Mouse (Mus musculus): ENCODE measurements at regions not wholly inside any gene's neighbourhood (a gene's known extent, or its start where the extent isn't known, plus 50 kb on each side); places are given as distances from the start of the nearest gene placed in this dataset.

- H3K36me3 ChIP-seq, result no peaks in the 10 kb centered on the region
- WGBS, result 93% methylated on average over 1 of the region's 1 CpGs
- no peaks in the 10 kb centered on the region for H3K27me3 ChIP-seq
- H3K27ac ChIP-seq, result no peak overlapping the region
- H3K9ac ChIP-seq, result no peak overlapping the region
- H3K9me3 ChIP-seq, result no peaks in the 10 kb centered on the region
- H3K4me3 ChIP-seq, result no peak overlapping the region
- ATAC-seq (ENCODE audit: insufficient number of reproducible peaks, insufficient read depth, low FRiP score, low TSS enrichment), result no peak
- H3K4me2 ChIP-seq (replicated peaks), result no peak overlapping the region
- no peaks in the 10 kb centered on the region for H3K4me1 ChIP-seq
Observed at GRCm38 (mm10) chr6:93084286-93084685, 141.0 kb upstream of the Adamts9 start.

DNA sequence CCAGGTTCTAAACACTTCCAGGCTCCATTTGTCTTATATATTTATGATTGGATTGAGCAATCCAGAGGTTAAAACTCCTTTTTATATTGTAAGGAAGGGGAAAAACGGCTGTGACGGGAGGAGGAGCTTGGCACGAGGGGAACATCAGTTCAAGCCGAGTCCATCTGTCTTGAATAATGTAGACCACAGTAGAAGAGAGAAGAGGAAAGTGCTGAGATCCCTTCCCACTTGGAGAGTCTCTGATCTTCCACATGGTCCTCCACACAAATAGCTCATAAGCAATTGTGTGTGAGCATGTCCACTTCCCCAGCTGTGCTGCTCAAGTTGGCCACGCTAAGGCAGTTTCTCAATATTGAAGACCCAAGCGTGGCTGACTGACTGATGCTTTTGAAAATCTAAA lies 140.4 kb upstream of the Adamts9 start:
- no peak overlapping the region for H3K4me2 ChIP-seq (replicated peaks)
- 74% methylated on average over 6 of the region's 6 CpGs for WGBS
- no peaks in the 10 kb centered on the region for H3K27me3 ChIP-seq
- no peak overlapping the region for H3K4me3 ChIP-seq
- H3K4me1 ChIP-seq, result no peaks in the 10 kb centered on the region
- no peak overlapping the region for H3K27ac ChIP-seq
- no peak overlapping the region for H3K9ac ChIP-seq
- no peaks in the 10 kb centered on the region for H3K9me3 ChIP-seq
- ATAC-seq (ENCODE audit: insufficient number of reproducible peaks, insufficient read depth, low FRiP score, low TSS enrichment), result no peak
- H3K36me3 ChIP-seq, result no peaks in the 10 kb centered on the region

- Histone ChIP-seq H3K4me1 (no peaks in the 10 kb centered on the region), H3K27ac (no peak overlapping the region), H3K4me3 (no peak overlapping the region), H3K4me2 (replicated peaks) (no peak overlapping the region), H3K9ac (no peak overlapping the region), H3K36me3 (no peaks in the 10 kb centered on the region), H3K27me3 (no peaks in the 10 kb centered on the region), H3K9me3 (no peaks in the 10 kb centered on the region)
- no peak for ATAC-seq (ENCODE audit: insufficient number of reproducible peaks, insufficient read depth, low FRiP score, low TSS enrichment)
- WGBS, result 50% methylated on average over 4 of the region's 4 CpGs
Observed at GRCm38 (mm10) chr6:93082205-93082604, 138.9 kb upstream of the Adamts9 start.

GRCm38 (mm10) chr6:93076681-93077080 lies 133.4 kb upstream of the Adamts9 start:
- Histone ChIP-seq H3K27me3 (no peaks in the 10 kb centered on the region), H3K9ac (no peak overlapping the region), H3K9me3 (no peaks in the 10 kb centered on the region), H3K4me3 (no peak overlapping the region), H3K4me1 (no peaks in the 10 kb centered on the region), H3K27ac (no peak overlapping the region), H3K4me2 (replicated peaks) (no peak overlapping the region), H3K36me3 (no peaks in the 10 kb centered on the region)
- ATAC-seq (ENCODE audit: insufficient number of reproducible peaks, insufficient read depth, low FRiP score, low TSS enrichment), result no peak
- 90% methylated on average over 1 of the region's 1 CpGs for WGBS

- no peak overlapping the region for H3K9ac ChIP-seq
- no peaks in the 10 kb centered on the region for H3K9me3 ChIP-seq
- H3K4me3 ChIP-seq, result no peak overlapping the region
- no peak overlapping the region for H3K27ac ChIP-seq
- no peak overlapping the region for H3K4me2 ChIP-seq (replicated peaks)
- WGBS, result 70% methylated on average over 5 of the region's 5 CpGs
- H3K36me3 ChIP-seq, result no peaks in the 10 kb centered on the region
- no peak for ATAC-seq (ENCODE audit: insufficient number of reproducible peaks, insufficient read depth, low FRiP score, low TSS enrichment)
- H3K4me1 ChIP-seq, result no peaks in the 10 kb centered on the region
- H3K27me3 ChIP-seq, result no peaks in the 10 kb centered on the region
Observed at GRCm38 (mm10) chr6:93075867-93076266, 132.6 kb upstream of the Adamts9 start.

DNA sequence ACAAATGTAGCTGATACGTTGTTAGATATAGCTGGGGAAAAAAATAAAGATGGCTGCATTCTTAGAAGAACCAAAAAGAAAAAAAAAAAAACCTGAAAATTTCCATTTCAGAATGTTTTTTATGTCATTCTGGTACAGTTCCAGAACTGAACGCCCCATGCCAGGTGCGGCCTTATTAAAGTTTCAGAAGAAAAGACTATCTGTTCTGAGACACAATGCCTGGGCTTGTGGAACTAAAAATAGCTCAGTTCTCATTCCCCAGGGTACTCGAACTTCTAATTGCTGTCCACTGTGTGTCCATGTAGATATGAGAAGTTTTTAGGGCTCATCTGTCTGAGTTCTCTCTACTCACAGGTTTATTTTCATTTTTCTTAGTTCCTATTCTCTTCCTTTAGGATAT lies 131.7 kb upstream of the Adamts9 start:
- H3K4me1 ChIP-seq, result no peaks in the 10 kb centered on the region
- H3K27ac ChIP-seq, result no peak overlapping the region
- no peak overlapping the region for H3K9ac ChIP-seq
- H3K9me3 ChIP-seq, result no peaks in the 10 kb centered on the region
- 65% methylated on average over 4 of the region's 4 CpGs for WGBS
- H3K4me2 ChIP-seq (replicated peaks), result no peak overlapping the region
- ATAC-seq (ENCODE audit: insufficient number of reproducible peaks, insufficient read depth, low FRiP score, low TSS enrichment), result no peak
- no peak overlapping the region for H3K4me3 ChIP-seq
- no peaks in the 10 kb centered on the region for H3K36me3 ChIP-seq
- H3K27me3 ChIP-seq, result no peaks in the 10 kb centered on the region

DNA sequence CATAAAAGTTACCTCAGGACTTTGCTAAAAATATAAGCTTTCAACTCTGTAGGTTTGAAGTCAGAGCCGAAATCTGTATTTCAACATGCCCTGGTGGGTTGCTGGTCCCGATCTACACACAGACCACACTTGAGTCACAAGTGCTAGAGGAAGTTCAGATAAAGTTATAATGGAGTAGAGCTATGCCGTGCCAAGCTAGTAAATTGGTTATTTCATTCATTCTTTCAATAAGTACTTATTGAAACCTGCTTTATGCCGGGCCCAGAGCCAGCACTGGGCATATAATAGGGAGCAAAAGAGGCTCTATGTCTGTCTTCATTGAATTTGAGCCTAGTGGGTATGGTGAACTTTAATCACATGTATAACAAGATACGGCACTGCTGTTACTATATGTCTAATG lies 127.6 kb upstream of the Adamts9 start:
- Histone ChIP-seq H3K4me3 (no peak overlapping the region), H3K4me1 (peaks cover 10% of the 10 kb centered on the region), H3K9ac (no peak overlapping the region), H3K9me3 (no peaks in the 10 kb centered on the region), H3K27ac (no peak overlapping the region), H3K4me2 (replicated peaks) (no peak overlapping the region), H3K27me3 (no peaks in the 10 kb centered on the region), H3K36me3 (no peaks in the 10 kb centered on the region)
- WGBS, result 83% methylated on average over 5 of the region's 5 CpGs
- no peak for ATAC-seq (ENCODE audit: insufficient number of reproducible peaks, insufficient read depth, low FRiP score, low TSS enrichment)

GRCm38 (mm10) chr6:93067808-93068207 lies 124.5 kb upstream of the Adamts9 start:
- ATAC-seq (ENCODE audit: insufficient number of reproducible peaks, insufficient read depth, low FRiP score, low TSS enrichment), result no peak
- no peak overlapping the region for H3K4me2 ChIP-seq (replicated peaks)
- H3K4me1 ChIP-seq, result peaks cover 11% of the 10 kb centered on the region
- H3K36me3 ChIP-seq, result no peaks in the 10 kb centered on the region
- H3K27ac ChIP-seq, result no peak overlapping the region
- H3K9me3 ChIP-seq, result no peaks in the 10 kb centered on the region
- WGBS, result 89% methylated on average over 5 of the region's 5 CpGs
- no peak overlapping the region for H3K4me3 ChIP-seq
- H3K9ac ChIP-seq, result no peak overlapping the region
- H3K27me3 ChIP-seq, result no peaks in the 10 kb centered on the region

DNA sequence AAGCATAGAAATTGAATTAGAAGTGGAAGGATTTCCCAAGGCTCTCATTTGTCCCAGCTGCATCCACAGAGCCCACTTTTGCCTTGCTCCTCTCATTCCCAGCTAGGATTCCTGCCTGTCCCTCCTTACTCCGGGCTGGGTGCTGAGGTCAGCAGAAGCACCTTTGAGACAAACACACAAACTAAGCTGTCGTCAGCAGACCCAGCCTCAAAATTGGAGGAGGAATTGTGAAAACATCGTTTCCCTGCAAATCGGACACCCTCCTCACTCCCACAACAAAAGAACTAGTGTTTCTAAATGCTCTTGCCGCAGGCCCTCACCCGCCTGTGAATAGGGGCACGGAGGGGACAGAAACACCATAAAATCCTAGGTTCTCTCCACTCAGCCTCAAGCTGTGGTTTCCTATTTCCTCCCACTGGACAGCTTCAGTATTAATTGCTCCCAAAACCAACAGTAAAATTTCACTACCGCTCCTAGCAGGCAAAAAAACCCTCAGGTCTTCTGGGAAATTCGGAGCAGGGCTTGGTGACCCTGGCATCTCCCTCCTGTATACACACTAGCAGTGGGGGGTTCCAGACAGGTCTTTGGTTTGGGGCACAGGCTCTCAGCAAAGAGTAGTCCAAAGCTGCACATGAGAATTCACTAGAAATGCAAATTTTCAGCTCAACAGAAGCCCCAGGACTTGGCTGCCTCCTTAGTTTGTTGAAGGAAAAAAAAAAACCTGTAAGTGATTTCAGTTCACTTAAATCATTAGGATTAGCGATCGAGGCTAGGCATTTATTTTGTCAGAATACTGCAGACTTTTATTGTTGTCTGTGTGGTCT lies 123.5 kb upstream of the Adamts9 start:
- no peaks in the 10 kb centered on the region for H3K27me3 ChIP-seq
- no peak for ATAC-seq (ENCODE audit: insufficient number of reproducible peaks, insufficient read depth, low FRiP score, low TSS enrichment)
- peak overlapping the region; percentile 81 for H3K27ac ChIP-seq
- peaks cover 11% of the 10 kb centered on the region for H3K4me1 ChIP-seq
- H3K9ac ChIP-seq, result no peak overlapping the region
- no peak overlapping the region for H3K4me3 ChIP-seq
- whole genome bisulfite sequencing, result 7% methylated on average over 11 of the region's 11 CpGs
- peak overlapping the region; percentile 42 for H3K4me2 ChIP-seq (replicated peaks)
- H3K36me3 ChIP-seq, result no peaks in the 10 kb centered on the region
- H3K9me3 ChIP-seq, result no peaks in the 10 kb centered on the region

- Histone ChIP-seq H3K4me2 (replicated peaks) (peak overlapping the region; percentile 42), H3K27me3 (no peaks in the 10 kb centered on the region), H3K9ac (no peak overlapping the region), H3K27ac (peak overlapping the region; percentile 81), H3K36me3 (no peaks in the 10 kb centered on the region), H3K4me3 (0 out of 2 replicates have a peak overlapping the region, but pooled peaks have one; percentile 15), H3K4me1 (peaks cover 11% of the 10 kb centered on the region), H3K9me3 (no peaks in the 10 kb centered on the region)
- ATAC-seq (ENCODE audit: insufficient number of reproducible peaks, insufficient read depth, low FRiP score, low TSS enrichment), result no peak
- 28% methylated on average over 12 of the region's 12 CpGs for whole genome bisulfite sequencing
Observed at GRCm38 (mm10) chr6:93065917-93066552, 122.7 kb upstream of the Adamts9 start.

- H3K9ac ChIP-seq, result no peak overlapping the region
- no peak overlapping the region for H3K4me3 ChIP-seq
- H3K9me3 ChIP-seq, result no peaks in the 10 kb centered on the region
- H3K36me3 ChIP-seq, result no peaks in the 10 kb centered on the region
- H3K27me3 ChIP-seq, result no peaks in the 10 kb centered on the region
- no peak for ATAC-seq (ENCODE audit: insufficient number of reproducible peaks, insufficient read depth, low FRiP score, low TSS enrichment)
- no peak overlapping the region for H3K4me2 ChIP-seq (replicated peaks)
- H3K27ac ChIP-seq, result no peak overlapping the region
- H3K4me1 ChIP-seq, result peaks cover 11% of the 10 kb centered on the region
- whole genome bisulfite sequencing, result 78% methylated on average over 6 of the region's 6 CpGs
Observed at GRCm38 (mm10) chr6:93065366-93065765, 122.1 kb upstream of the Adamts9 start.

GRCm38 (mm10) chr6:93064366-93064765 lies 121.1 kb upstream of the Adamts9 start:
- Histone ChIP-seq H3K36me3 (no peaks in the 10 kb centered on the region), H3K27me3 (no peaks in the 10 kb centered on the region), H3K4me2 (replicated peaks) (no peak overlapping the region), H3K9me3 (no peaks in the 10 kb centered on the region), H3K9ac (no peak overlapping the region), H3K27ac (no peak overlapping the region), H3K4me3 (no peak overlapping the region), H3K4me1 (peaks cover 11% of the 10 kb centered on the region)
- no peak for ATAC-seq (ENCODE audit: insufficient number of reproducible peaks, insufficient read depth, low FRiP score, low TSS enrichment)
- WGBS, result 72% methylated on average over 7 of the region's 7 CpGs
